Mouse (Mus musculus) thymus, postnatal 0 days (tissue): ENCODE measurements around the gene Meis3. TPM values are rescaled to one million over a fixed set of nuclear protein-coding genes. Genes with fewer than 3 reads are reported as not detected.

ENCODE experiments used
- DNase-seq: peaks from one replicate; pipeline ENCODE4 v3.0.0-alpha.2; 2015; ENCODE audit warnings: low spot score
- polyA plus RNA-seq: library from polyadenylated mRNA; unstranded; fragments of >200 nt; fragmentation: Nextera tagmentation; extraction: Ambion mirVana; gene quantifications from 2 replicates; pipeline ENCODE4 v1.2.1, GENCODE M21; 2015

Gene Meis3
- polyA plus RNA-seq, 1 experiment from 2014 or later = 21.1 TPM

DNA sequence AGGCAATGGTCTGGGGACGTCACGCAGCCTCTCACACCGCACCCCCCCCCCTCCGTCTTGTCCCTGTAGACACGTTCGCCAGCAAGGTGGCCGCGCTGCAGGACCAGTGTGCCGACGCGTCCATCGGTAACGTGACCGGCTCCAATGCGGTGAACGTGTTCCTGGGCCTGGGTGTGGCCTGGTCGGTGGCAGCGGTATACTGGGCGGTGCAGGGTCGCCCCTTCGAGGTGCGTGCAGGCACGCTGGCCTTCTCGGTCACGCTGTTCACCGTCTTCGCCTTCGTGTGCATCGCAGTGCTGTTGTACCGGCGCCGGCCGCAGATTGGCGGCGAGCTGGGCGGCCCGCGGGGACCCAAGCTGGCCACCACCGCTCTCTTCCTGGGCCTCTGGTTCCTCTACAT is 16.2 kb upstream of the Meis3 start:
- DNase-seq = no peak

DNA sequence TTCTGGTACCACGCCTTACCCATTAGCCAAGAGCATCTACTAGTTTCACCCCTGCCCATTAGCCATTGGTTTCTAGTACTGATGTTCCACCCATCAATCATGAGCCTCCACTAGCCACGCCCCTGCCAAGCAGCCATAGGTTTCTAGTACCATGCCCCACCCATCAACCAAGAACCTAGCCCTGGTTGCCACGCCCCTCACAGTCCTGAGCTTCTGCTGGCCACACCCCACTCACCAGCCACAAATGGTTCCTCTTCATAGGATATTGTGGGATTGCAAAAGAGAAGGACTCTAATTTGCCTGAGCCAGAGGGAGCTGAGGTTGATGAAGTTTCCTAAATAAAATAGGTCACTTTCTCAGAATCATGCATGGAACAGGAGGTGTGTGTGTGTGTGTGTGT is 14.2 kb upstream of the Meis3 start:
- no peak for DNase-seq

DNA sequence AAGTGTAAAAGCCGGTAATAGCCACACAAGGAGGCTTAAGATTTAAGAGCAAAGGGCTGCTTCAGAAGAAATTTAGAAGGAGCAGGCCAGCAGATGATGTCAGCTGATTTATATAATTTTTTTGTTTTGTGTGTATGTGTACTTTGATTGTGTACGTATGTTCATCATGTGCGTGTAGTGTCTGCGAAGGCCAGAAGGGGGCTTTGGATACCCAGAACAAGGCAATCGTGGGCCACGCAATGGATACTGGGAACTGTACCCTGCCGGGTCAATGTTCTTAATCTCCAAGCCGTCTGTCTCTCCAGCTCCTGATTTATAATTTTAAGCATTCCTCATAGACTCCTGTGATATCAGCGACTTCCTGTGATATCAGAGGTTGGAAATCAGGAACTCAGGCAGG is 13.6 kb upstream of the Meis3 start:
- no peak for DNase-seq

DNA sequence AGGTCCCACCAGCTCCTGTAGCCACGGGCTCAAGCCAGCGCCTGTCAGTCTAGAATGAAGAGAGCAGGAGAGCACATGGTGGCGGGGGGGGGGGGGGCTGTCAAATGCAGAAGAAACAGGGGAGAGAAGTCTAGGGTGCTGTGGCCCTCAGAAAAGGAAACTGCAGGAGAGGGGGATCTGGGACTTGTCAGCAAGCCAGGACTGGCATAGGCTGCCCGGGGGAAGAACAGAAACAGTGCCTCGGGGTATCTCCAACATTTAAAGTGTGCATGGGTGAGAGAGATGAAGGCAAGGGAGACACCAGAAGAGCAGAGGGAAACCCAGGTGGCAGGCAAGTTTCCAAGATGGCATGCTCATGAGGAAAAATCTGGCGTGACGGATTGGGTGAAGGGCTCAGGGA is 12.9 kb upstream of the Meis3 start:
- no peak for DNase-seq

DNA sequence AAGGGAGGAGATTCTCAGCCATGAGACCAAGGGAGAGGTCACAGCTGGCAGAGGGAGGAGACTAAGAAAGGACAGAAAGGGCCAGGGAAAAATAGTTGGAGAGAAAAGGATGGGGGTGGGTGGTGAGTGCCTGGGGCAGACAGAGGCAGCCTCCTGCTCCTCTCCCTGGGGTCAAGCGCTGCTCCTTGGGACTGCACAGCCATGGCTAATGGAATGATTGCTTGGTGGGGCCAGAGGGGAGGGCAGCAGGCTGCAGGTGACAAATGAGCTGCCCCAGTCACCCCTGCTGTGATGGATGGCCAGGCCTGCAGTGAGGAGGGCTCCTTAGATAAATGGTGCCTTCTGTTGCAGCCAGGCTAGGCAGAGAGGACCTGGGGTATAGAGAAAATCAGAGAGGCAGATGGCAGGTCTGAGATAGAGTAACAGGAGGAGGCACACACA is 2.7 kb upstream of the Meis3 start:
- no peak for DNase-seq

DNA sequence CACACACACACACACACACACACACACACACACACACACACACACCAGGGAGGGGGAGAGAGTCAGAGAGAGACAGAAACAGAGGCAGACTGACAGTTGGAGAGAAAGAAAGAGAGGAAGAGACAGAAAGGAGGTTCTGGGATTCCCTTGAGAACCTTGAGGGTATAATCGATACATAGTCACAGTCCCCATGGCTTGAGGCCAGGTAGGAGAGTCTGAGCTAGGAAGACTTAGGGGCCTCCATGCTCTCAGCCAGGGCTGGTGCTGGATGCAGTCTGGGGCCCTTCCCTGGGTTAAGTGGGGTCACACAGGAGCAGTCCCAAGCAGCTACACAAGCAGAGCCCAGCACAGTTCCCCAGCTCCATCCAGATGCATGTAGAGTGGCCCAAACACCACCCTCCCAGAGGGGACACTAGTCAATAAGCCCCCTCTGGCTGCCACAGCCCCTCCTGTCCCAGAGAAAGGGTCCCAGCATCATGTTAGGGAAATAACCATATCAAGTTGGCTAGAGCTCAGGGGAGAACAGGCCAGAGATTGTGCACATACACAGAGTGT is 2.2 kb upstream of the Meis3 start:
- no peak for DNase-seq

DNA sequence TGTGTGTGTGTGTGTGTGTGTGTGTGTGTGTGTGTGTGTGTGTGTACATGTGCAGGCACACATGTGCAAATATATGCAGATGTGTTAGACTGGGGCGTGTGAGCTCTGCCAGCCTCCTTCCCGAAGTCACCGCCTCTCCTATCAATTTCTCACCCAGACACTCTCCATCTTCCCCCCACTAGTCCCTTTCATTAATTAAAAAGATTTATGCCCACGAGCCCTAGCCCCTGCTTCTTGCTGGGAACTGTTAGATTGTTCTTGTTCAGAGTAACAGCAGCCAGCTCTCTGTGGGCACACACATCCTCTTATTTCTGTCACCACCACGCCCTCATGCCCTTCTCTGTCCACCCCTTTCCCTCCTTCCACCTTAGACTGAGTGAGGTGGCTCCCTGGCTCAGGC is 1.7 kb upstream of the Meis3 start:
- DNase-seq = no peak

DNA sequence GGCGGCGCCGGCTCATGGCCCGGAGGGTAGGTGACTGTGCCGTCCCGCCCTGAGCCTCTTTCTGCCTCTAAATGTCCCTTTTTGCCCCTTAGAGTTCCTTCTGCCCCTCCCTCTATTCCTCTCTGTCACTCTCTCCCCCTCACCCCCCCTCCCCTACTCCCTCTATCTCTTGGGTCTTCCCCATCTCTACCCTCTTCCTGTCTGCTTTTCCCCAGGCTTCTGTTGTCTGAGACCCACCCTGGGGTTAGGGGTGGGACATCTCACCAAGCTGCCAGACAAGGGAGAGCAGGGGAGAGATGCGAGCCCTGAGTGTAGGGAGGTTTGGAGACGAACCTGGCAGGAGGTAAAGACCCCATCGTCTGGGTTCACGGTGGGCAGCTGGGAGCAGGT is 647 bp downstream of the Meis3 start:
- DNase-seq = peak; percentile 22

DNA sequence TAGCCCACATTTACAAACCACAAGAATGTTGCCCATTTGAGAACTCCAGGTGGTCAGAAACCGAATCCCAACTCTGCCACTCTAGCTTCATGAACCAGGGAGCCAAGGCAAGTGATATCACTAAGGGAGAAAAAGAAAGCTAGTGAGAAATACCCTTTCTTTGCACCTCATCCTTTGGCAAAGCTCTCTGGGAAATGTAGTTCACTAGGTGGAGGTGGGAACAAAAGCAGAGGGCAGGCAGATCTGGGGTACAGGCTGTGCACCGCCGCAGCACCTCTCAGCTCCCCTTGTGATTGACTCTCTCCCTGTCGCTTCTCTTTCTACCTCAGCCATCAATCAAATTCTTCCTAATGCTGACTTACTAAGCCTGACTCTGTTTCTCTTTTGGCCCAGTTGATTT is 3.2 kb downstream of the Meis3 start:
- DNase-seq = no peak

DNA sequence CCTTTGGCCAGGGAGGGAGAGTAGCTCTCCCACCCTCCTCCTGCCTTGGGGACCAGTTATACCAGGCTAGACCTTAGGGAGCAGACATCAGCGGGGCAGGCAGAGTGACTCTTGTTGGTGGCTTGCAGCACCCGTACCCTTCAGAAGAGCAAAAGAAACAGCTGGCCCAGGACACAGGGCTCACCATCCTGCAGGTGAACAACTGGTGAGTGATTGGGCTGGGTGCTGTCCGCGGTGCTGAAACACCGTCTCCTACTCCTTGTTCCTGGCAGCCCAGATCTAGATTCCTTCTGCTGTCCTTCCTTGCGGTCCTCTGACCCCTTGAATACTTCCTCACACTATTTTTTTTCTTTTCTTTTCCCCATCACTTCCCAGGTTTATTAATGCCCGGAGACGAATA is 8.8 kb downstream of the Meis3 start:
- peak; percentile 64 for DNase-seq

DNA sequence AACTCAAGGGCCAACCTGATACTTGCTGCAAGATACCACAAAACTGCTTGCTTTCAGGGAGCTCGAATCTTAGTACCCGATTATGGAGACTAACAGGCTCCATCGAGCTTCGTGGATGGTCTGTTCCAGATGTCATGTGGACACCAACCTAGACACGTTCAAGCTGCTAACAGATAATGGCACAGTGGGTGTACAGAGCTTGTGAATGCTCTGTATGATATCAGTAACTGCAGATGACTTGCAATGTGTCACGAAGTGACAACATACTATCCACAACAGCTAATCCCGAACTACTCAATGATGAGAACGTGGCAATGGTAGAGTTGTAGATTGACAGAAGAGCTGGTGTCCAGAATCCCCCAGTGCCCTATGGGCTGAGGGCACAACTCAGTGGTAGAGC is 12.6 kb downstream of the Meis3 start:
- DNase-seq = no peak

DNA sequence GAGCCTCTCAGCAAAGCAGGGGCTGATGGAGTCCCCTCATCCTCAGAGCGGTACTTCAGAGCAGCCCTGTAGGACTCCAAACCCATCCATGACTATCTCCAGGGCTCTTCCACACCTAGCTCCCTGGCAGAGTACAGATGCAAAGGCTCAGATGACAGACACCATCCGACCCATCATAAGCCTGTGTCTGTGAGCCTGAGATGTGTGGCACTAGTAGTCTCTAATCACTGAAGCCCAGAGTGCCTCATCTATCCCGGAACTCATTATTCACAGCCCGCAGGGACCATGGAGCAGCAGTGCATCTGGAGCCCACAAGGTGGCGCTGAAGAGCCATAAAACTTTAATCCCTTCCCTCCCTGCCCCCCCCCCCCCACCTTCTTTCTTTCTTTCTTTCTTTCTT is 17.4 kb downstream of the Meis3 start:
- peak; percentile 81 for DNase-seq

DNA sequence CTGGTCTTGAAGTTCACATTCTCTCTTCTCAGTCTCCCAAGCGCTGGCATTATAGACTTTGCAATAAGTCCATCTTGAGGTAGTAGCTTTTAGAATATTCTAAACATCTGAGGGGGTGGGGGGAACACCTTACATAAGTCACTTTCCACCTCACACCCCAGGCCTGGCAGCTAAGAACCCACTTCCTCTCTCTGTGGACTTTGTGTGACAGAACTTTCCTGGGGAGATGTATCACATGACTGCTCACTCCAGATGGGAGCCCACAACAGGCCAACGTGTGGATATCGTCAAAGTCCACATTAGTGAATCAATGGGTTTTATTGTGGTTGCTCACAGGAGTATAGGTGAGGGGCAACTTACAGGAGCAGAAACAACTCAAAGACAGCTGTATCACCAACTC is 18.8 kb downstream of the Meis3 start:
- DNase-seq = peak; percentile 67

DNA sequence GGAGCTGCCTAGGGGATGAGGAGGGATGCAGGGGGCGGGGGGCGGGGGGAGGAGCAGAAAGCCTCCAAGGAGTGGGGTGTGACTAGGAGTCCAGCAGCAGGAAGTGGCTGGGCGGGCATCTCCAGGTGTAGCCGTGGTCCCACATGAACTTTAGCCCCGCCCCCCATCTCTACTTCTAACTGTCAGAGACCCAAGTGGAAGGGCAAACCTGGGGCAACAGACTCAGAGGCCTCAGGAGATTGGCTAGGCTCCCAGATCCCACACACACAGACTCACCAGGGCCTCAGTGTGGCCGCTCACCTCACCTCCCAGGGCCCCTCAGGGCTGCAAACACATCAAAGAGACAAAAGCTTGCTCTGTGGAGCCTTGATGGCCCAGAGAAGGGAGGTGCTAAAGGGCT is 21.7 kb downstream of the Meis3 start:
- DNase-seq = peak; percentile 60

DNA sequence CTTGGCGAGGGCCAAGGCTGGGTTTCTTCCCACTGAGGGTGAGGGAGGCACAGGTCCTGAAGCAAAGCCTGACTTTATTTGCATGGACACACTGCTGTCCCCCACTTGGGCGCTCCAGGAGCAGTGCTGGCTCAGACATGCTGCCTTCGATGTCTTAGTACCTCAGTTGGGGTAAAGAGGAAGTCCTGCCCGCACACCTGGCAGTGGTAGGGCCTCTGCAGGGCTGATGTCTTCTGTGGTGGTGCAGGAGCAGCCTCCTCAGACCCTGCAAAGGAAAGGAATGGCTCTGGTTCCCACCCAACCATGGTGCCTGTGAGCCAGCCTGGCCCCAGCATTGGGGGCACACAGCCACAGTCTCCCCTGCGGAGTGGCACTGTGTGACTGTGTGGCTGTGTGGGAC is 22.3 kb downstream of the Meis3 start:
- DNase-seq = peak; percentile 79

DNA sequence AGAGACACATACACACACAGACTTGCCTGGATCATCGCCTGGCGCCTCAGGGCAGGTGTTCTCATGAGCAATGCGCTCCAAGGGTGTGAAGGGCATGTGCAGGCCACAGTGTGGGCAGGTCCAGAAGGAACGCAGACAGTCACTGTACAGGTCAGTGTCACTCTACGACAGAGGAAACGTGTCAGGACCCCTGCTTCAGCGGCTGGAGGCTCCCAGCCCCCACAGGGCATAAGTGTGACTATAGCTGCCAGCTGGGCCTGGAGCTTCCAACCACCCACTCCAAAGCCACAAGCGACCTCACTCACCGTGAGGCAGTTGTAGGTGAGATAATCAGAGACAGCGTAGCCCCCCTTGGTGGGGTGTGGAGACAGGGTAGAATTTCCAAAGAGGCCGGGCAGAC is 23.6 kb downstream of the Meis3 start:
- DNase-seq = peak; percentile 63

DNA sequence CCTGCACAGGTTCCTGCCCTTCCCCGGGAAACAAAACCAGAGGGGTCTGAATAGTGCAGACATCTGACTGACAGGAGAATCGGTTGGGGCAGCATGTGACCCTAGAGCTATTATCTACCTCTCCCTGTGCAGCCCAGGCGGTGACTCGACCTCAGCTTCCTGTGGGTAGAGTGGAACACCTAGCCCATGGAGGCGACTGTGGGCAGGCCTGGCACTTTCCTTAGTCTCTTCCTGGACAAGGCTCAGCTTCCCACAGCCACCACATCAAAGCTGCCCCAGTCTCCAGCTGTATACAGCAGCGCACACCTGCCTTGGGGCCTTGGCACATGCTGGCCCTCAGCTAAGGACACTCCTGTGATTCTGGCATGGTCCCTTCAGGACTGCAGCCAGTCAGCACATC is 26.2 kb downstream of the Meis3 start:
- peak; percentile 69 for DNase-seq

DNA sequence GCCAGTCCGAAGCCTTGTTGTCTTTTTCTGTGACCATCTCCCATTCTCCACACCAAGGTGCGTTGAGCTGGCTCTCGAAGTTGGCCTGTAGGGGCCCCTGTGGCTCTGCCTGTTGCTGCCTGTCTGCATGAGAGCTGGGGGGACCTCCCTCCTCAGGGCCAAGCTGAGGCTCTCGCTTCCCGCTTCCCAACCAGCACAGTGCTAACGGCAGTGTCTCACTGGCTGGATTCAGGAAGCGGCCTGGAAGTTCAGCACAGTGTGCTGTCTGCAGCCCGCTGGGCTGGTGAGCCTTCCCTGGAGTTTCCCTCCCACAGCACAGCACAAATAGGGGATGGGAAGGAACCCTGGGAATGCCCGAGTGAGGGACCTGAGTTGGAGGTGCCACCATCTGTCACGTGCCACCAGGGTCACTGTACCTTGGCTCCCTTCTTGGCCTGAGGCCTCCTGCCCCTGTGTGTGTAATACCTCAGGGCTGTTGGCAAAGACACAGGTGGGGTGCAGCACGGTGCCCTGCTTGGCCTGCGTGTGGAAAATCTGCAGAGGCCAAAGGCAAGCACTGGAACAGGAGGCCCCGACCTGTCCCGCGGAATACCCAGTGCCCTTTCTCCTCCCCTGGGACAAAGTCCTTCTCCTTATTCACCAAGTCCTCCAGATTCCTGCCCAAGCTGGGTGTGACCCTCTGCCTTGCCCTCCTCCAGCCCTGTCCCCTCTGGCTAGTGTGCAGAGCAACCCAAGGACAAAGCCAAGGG is 28.0 kb downstream of the Meis3 start:
- no peak for DNase-seq

DNA sequence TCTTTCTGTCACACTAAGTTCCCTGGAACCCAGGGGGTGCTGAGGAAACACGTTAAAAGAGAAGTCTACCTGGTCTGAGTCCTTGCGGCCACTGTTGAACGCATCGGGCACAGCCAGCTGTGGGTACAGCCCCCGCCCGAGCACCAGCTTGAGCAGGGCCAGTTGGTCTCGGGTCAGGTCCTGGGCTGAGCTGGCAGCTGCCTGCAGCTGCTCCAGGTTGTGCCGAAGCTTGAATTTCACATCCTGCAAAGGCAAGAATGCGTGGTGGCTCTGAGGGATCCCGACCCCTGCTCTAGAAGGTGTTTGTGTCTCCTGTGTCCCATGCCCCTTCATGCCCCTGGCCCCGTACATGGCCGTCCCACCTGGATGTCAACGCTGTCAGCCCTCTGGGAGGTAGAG is 28.6 kb downstream of the Meis3 start:
- no peak for DNase-seq

DNA sequence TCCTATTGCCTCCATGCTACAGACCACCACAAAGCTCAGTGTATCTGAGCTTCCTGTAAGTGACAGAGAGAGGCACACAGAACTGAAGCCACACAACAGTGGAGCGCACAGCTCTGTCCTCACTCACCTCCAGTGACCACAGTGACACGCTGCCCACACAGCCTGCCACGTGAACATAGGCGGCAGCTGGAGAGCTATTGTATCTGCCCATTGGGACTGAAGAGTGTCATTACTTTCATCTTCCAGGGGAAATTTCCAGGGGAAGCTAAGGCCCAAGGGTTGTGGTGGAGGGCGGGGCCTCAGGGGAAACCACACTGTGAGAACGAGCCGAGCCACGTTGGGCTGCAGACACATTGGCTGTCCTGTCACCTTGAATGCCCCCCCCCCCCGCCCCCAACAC is 29.9 kb downstream of the Meis3 start:
- DNase-seq = peak; percentile 44

DNA sequence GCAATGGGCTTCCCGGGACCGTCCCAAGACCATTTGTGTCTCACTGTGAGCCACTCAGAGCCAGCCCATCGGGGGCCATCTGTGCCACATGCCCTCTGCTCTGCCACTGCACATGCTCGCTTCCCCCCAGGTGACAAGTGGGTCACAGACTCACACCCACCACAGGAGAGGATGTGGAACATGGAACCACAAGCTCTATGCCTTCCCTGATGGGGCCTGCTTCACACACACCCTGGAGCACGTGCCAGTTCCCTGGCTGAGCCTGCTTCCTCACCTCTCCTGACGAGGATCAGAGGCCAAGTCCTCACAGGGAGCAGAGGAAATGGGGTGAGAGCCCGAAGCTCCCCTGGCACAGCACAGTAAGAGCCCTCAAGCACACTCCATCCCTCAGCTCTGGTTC is 32.2 kb downstream of the Meis3 start:
- DNase-seq = peak; percentile 87

DNA sequence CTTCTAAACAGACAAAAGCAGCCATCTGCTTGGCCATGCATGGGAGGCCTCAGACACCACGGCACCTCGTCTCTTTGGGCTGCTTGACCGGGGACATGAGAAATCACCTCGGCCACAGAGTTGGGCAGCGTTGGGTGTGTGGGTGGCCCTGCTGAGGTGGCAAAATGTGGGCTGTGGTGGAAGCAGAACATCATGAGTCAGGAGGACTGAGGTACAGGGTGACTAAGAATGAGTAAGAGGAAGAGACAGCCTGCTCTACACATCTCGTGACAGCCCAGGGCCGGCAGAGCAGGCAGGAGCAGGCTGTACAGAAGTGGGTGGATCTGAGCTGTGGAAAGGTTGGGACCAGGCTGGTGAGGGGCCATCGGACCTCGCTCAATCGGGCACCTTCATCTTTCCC is 32.6 kb downstream of the Meis3 start:
- DNase-seq = peak; percentile 41
